8 mouse cellular contexts compared by ENCODE assay signal in the genomic region with DNA sequence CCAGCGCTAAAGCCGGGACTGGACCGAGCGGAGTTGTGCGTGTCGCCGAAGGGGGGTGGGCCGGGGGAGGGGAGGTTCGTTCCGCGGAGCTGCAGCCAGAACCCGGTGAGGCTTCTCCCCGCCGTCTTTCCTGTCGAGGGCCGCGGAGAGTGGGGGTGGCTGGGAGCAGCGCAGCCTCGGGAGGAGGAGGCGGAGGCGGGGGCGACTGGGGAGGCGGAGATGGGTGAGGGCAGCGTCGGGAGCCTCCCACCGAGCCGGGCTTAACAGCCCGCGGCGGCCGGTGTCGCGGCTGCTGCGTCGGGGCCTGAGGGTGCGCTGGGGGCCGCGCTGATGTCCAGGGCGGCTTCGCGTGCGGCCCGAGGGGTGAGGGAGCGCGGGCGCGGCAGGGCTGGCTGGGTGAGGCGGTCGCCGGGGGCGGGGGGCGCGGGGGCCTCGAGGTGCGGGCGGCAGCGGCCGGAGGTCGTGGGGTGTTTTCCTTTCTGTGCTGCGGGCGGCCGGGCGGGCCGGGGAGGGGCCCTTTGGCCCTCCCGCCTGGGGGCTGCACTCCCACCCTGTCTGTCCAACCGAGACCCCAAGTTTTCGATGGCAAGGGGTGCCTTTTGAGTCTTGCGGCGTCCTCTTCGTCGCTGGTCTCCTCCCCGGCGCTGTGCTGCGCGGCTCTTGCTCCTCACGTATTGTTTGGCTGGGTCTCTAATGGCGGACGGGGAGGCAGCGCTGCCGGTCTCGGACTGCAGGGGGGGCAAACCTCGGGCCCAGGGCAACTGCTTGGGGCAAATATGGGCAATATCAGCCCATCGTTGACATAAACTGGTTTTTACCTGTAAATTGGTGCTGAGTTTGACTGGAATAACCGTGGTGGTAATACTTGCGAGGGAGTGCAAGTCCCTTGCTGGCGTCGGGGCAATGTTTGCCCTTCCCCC. TPM values are rescaled to one million over a fixed set of nuclear protein-coding genes. Genes with fewer than 3 reads are reported as not detected.
DNase-seq lines count a peak whose midpoint lies in the region; ATAC-seq and TF ChIP-seq lines count a peak whose summit lies in the region.
"Not testable (repeated sequence)": the region's sequence is repeated elsewhere in the genome, so short reads cannot be mapped to it uniquely, and the experiment has no call there.

Gene Zmym2, plus strand, starts transcription at position 60 of the 920 bp plus-strand sequence.

- peak; percentile 76 for ATAC-seq in Patski
- peak; percentile 32 for ATAC-seq in hindbrain, embryonic 12.5 days (ENCODE audit: low FRiP score)

- H3K36me3 ChIP-seq in hindbrain, embryonic 12.5 days, result peaks cover 12% of the 10 kb centered on the region; the same call in 1 of the 2 replicates

- under 1% methylated on average over 37 of the region's 87 CpGs for WGBS in hindbrain, embryonic 12.5 days

- peak; percentile 80 for TF ChIP-seq CTCF in Patski (IDR thresholded peaks at IDR 0.05)

- H3K4me1 ChIP-seq in hindbrain, embryonic 12.5 days, result peaks cover 22% of the 10 kb centered on the region

- DNase-seq in Patski (ENCODE audit: low read depth, low spot score), result not testable (repeated sequence)
- peak; percentile 78 to 83 for DNase-seq in cerebellum, postnatal 14 days
- peak; percentile 65 to 66 for DNase-seq in frontal cortex, postnatal 14 days (ENCODE audit: low spot score in 2 of 2)
- peak; percentile 60 to 67 for DNase-seq in layer of hippocampus, postnatal 25 days (ENCODE audit: extremely low spot score in 1 of 2, low spot score in 1 of 2)
- DNase-seq in lung, postnatal 14 days, result peak; percentile 76
- DNase-seq in ovary, postnatal 36 days (ENCODE audit: low spot score), result peak; percentile 75
- peak; percentile 83 for DNase-seq in thymus, postnatal 14 days

- H3K27me3 ChIP-seq in Patski; hindbrain, embryonic 12.5 days: not testable (repeated sequence)

- H3K9ac ChIP-seq in hindbrain, embryonic 12.5 days, result peak within 1 kb of the TSS; percentile 94

- not testable (repeated sequence) for H3K9me3 ChIP-seq in hindbrain, embryonic 12.5 days (replicated peaks)

- peak within 1 kb of the TSS; percentile 98 for H3K27ac ChIP-seq in hindbrain, embryonic 12.5 days

- H3K4me2 ChIP-seq in hindbrain, embryonic 12.5 days (replicated peaks), result peak within 1 kb of the TSS; percentile 63

- CTCF ChIA-PET in Patski (lab: Charles Lee), result not testable (repeated sequence)

- in situ Hi-C loops in Patski (cut with MboI; ENCODE audit: low pct_unique_long_range_greater_than_20kb), result not testable (repeated sequence)

- H3K4me3 ChIP-seq in hindbrain, embryonic 12.5 days, result peak within 1 kb of the TSS; percentile 89

- POLR2A ChIA-PET in Patski (lab: Charles Lee), result not testable (repeated sequence)

RNA-seq across cellular contexts. Expression of gene Zmym2, which starts in this region (rescaled TPM):
- polyA plus RNA-seq in Patski (2021), result 52.7 TPM
- 89.1 and 89.5 TPM in 2 replicates for polyA plus RNA-seq in hindbrain, embryonic 12.5 days (2016; fragmentation: Nextera tagmentation; extraction: Ambion mirVana)
- 10 to 100 TPM; 84.9 to 91.3 TPM for total RNA-seq in layer of hippocampus, postnatal 25 days (2021)
